Mouse (Mus musculus): ENCODE measurements around the gene Tmem98. TPM values are rescaled to one million over a fixed set of nuclear protein-coding genes. Genes with fewer than 3 reads are reported as not detected.

Tmem98 gene
- polyA plus RNA-seq, 1 experiment from 2014 or later = 115 TPM

- H3K9me3 ChIP-seq (ENCODE audit: control insufficient read depth, low read length) = no peaks in the 10 kb centered on the region
- no peak for ATAC-seq (ENCODE audit: low FRiP score, low TSS enrichment)
- H3K4me2 ChIP-seq (replicated peaks; ENCODE audit: low read depth, low read length) = no peak overlapping the region
- no peaks in the 10 kb centered on the region for H3K36me3 ChIP-seq (ENCODE audit: control insufficient read depth, insufficient read depth, low read length)
- 81% methylated on average over 11 of the region's 11 CpGs for WGBS
- H3K9ac ChIP-seq (ENCODE audit: low read depth, low read length) = no peak overlapping the region
- H3K4me1 ChIP-seq (ENCODE audit: control insufficient read depth, insufficient read depth, low read length) = no peaks in the 10 kb centered on the region
- no peak overlapping the region for H3K27ac ChIP-seq (ENCODE audit: low read depth, low read length)
- peaks cover 3% of the 10 kb centered on the region; the same call in 1 of the 2 replicates for H3K27me3 ChIP-seq (ENCODE audit: control insufficient read depth, insufficient read depth, low read length)
- no peak overlapping the region for H3K4me3 ChIP-seq (ENCODE audit: low read length)
Observed at GRCm38 (mm10) chr11:80854430-80854829, 44.5 kb downstream of the Tmem98 start.

- Histone ChIP-seq H3K9me3 (ENCODE audit: control insufficient read depth, low read length) (no peaks in the 10 kb centered on the region), H3K27ac (ENCODE audit: low read depth, low read length) (no peak overlapping the region), H3K9ac (ENCODE audit: low read depth, low read length) (no peak overlapping the region), H3K27me3 (ENCODE audit: control insufficient read depth, insufficient read depth, low read length) (peaks cover 3% of the 10 kb centered on the region; the same call in 1 of the 2 replicates), H3K4me2 (replicated peaks; ENCODE audit: low read depth, low read length) (no peak overlapping the region), H3K4me1 (ENCODE audit: control insufficient read depth, insufficient read depth, low read length) (no peaks in the 10 kb centered on the region), H3K36me3 (ENCODE audit: control insufficient read depth, insufficient read depth, low read length) (no peaks in the 10 kb centered on the region), H3K4me3 (ENCODE audit: low read length) (no peak overlapping the region)
- WGBS = 45% methylated on average over 7 of the region's 7 CpGs
- no peak for ATAC-seq (ENCODE audit: low FRiP score, low TSS enrichment)
Observed at GRCm38 (mm10) chr11:80854908-80855307, 44.9 kb downstream of the Tmem98 start.

GRCm38 (mm10) chr11:80856827-80857226 is 46.9 kb downstream of the Tmem98 start:
- Histone ChIP-seq H3K9ac (ENCODE audit: low read depth, low read length) (no peak overlapping the region), H3K27ac (ENCODE audit: low read depth, low read length) (no peak overlapping the region), H3K27me3 (ENCODE audit: control insufficient read depth, insufficient read depth, low read length) (peaks cover 3% of the 10 kb centered on the region; the same call in 1 of the 2 replicates), H3K4me3 (ENCODE audit: low read length) (no peak overlapping the region), H3K4me1 (ENCODE audit: control insufficient read depth, insufficient read depth, low read length) (no peaks in the 10 kb centered on the region), H3K36me3 (ENCODE audit: control insufficient read depth, insufficient read depth, low read length) (no peaks in the 10 kb centered on the region), H3K4me2 (replicated peaks; ENCODE audit: low read depth, low read length) (no peak overlapping the region), H3K9me3 (ENCODE audit: control insufficient read depth, low read length) (no peaks in the 10 kb centered on the region)
- WGBS = 82% methylated on average over 2 of the region's 2 CpGs
- ATAC-seq (ENCODE audit: low FRiP score, low TSS enrichment) = no peak

- Histone ChIP-seq H3K9me3 (ENCODE audit: control insufficient read depth, low read length) (no peaks in the 10 kb centered on the region), H3K36me3 (ENCODE audit: control insufficient read depth, insufficient read depth, low read length) (no peaks in the 10 kb centered on the region), H3K27me3 (ENCODE audit: control insufficient read depth, insufficient read depth, low read length) (peaks cover 3% of the 10 kb centered on the region; the same call in 1 of the 2 replicates), H3K4me2 (replicated peaks; ENCODE audit: low read depth, low read length) (no peak within 1 kb of the TSS), H3K4me3 (ENCODE audit: low read length) (no peak within 1 kb of the TSS), H3K4me1 (ENCODE audit: control insufficient read depth, insufficient read depth, low read length) (no peaks in the 10 kb centered on the region), H3K27ac (ENCODE audit: low read depth, low read length) (no peak within 1 kb of the TSS), H3K9ac (ENCODE audit: low read depth, low read length) (no peak within 1 kb of the TSS)
- no peak for ATAC-seq (ENCODE audit: low FRiP score, low TSS enrichment)
- WGBS = 46% methylated on average over 10 of the region's 10 CpGs
Observed at GRCm38 (mm10) chr11:80858065-80858464, 48.1 kb downstream of the Tmem98 start, which contains the start of gene Spaca3. Gene Spaca3, plus strand, starts transcription at chr11:80858365.

GRCm38 (mm10) chr11:80862941-80863340 is 53.0 kb downstream of the Tmem98 start:
- no peaks in the 10 kb centered on the region for H3K27me3 ChIP-seq (ENCODE audit: control insufficient read depth, insufficient read depth, low read length)
- no peak for ATAC-seq (ENCODE audit: low FRiP score, low TSS enrichment)
- no peak overlapping the region for H3K9ac ChIP-seq (ENCODE audit: low read depth, low read length)
- no peaks in the 10 kb centered on the region for H3K36me3 ChIP-seq (ENCODE audit: control insufficient read depth, insufficient read depth, low read length)
- H3K4me3 ChIP-seq (ENCODE audit: low read length) = no peak overlapping the region
- 96% methylated on average over 7 of the region's 7 CpGs for WGBS
- H3K4me1 ChIP-seq (ENCODE audit: control insufficient read depth, insufficient read depth, low read length) = no peaks in the 10 kb centered on the region
- no peak overlapping the region for H3K4me2 ChIP-seq (replicated peaks; ENCODE audit: low read depth, low read length)
- H3K27ac ChIP-seq (ENCODE audit: low read depth, low read length) = no peak overlapping the region
- H3K9me3 ChIP-seq (ENCODE audit: control insufficient read depth, low read length) = no peaks in the 10 kb centered on the region

GRCm38 (mm10) chr11:80868039-80868438 is 58.1 kb downstream of the Tmem98 start:
- Histone ChIP-seq H3K27me3 (ENCODE audit: control insufficient read depth, insufficient read depth, low read length) (no peaks in the 10 kb centered on the region), H3K9me3 (ENCODE audit: control insufficient read depth, low read length) (no peaks in the 10 kb centered on the region), H3K27ac (ENCODE audit: low read depth, low read length) (no peak overlapping the region), H3K4me3 (ENCODE audit: low read length) (no peak overlapping the region), H3K36me3 (ENCODE audit: control insufficient read depth, insufficient read depth, low read length) (no peaks in the 10 kb centered on the region), H3K9ac (ENCODE audit: low read depth, low read length) (no peak overlapping the region), H3K4me2 (replicated peaks; ENCODE audit: low read depth, low read length) (no peak overlapping the region), H3K4me1 (ENCODE audit: control insufficient read depth, insufficient read depth, low read length) (no peaks in the 10 kb centered on the region)
- no peak for ATAC-seq (ENCODE audit: low FRiP score, low TSS enrichment)
- 95% methylated on average over 1 of the region's 1 CpGs for WGBS

Other genes with a start within 250 kb of the Tmem98 start
- gene Myo1d, start 30.1 kb upstream of the Tmem98 start, polyA plus RNA-seq (2014; fragmentation: Nextera tagmentation; extraction: Ambion mirVana) = 10.7 and 16.0 TPM in 2 replicates
- gene Spaca3, start 48.2 kb downstream of the Tmem98 start, polyA plus RNA-seq (2014; fragmentation: Nextera tagmentation; extraction: Ambion mirVana) = not detected in 2 replicates